Mouse (Mus musculus): ENCODE measurements at regions not wholly inside any gene's neighbourhood (a gene's known extent, or its start where the extent isn't known, plus 50 kb on each side); places are given as distances from the start of the nearest gene placed in this dataset.

GRCm38 (mm10) chr1:63916907-63917650 is 148.0 kb upstream of the 4933402D24Rik start:
- no peak for ATAC-seq (ENCODE audit: low FRiP score, low read depth)
- H3K4me1 ChIP-seq = no peaks in the 10 kb centered on the region
- no peak overlapping the region for H3K4me3 ChIP-seq
- H3K27me3 ChIP-seq = no peaks in the 10 kb centered on the region; the same call in 1 of the 2 replicates
- H3K27ac ChIP-seq (replicated peaks) = no peak overlapping the region
- WGBS = 90% methylated on average over 7 of the region's 7 CpGs
- H3K9me3 ChIP-seq = no peaks in the 10 kb centered on the region
- no peaks in the 10 kb centered on the region for H3K36me3 ChIP-seq
- no peak overlapping the region for H3K9ac ChIP-seq (replicated peaks)
- no peak overlapping the region for H3K4me2 ChIP-seq (replicated peaks)

- no peak for ATAC-seq (ENCODE audit: low FRiP score, low read depth)
- no peaks in the 10 kb centered on the region for H3K36me3 ChIP-seq
- no peak overlapping the region for H3K27ac ChIP-seq (replicated peaks)
- H3K9ac ChIP-seq (replicated peaks) = no peak overlapping the region
- 81% methylated on average over 3 of the region's 3 CpGs for WGBS
- peaks cover under 1% of the 10 kb centered on the region for H3K27me3 ChIP-seq
- no peaks in the 10 kb centered on the region for H3K4me1 ChIP-seq
- no peak overlapping the region for H3K4me3 ChIP-seq
- H3K9me3 ChIP-seq = no peaks in the 10 kb centered on the region
- H3K4me2 ChIP-seq (replicated peaks) = no peak overlapping the region
Measured at GRCm38 (mm10) chr1:63910765-63911164, 141.7 kb upstream of the 4933402D24Rik start.

- H3K36me3 ChIP-seq = no peaks in the 10 kb centered on the region
- H3K4me1 ChIP-seq = no peaks in the 10 kb centered on the region
- 93% methylated on average over 2 of the region's 2 CpGs for WGBS
- peaks cover 6% of the 10 kb centered on the region for H3K27me3 ChIP-seq
- no peak overlapping the region for H3K27ac ChIP-seq (replicated peaks)
- no peak overlapping the region for H3K4me2 ChIP-seq (replicated peaks)
- H3K4me3 ChIP-seq = no peak overlapping the region
- no peak overlapping the region for H3K9ac ChIP-seq (replicated peaks)
- H3K9me3 ChIP-seq = no peaks in the 10 kb centered on the region
- no peak for ATAC-seq (ENCODE audit: low FRiP score, low read depth)
Measured at GRCm38 (mm10) chr1:63909191-63909590, 140.1 kb upstream of the 4933402D24Rik start.

GRCm38 (mm10) chr1:63903620-63904019 is 134.6 kb upstream of the 4933402D24Rik start:
- Histone ChIP-seq H3K9ac (replicated peaks) (no peak overlapping the region), H3K4me3 (no peak overlapping the region), H3K27me3 (peaks cover 31% of the 10 kb centered on the region), H3K9me3 (no peaks in the 10 kb centered on the region), H3K4me1 (peaks cover 10% of the 10 kb centered on the region), H3K27ac (replicated peaks) (no peak overlapping the region), H3K36me3 (no peaks in the 10 kb centered on the region), H3K4me2 (replicated peaks) (no peak overlapping the region)
- 92% methylated on average over 4 of the region's 4 CpGs for WGBS
- ATAC-seq (ENCODE audit: low FRiP score, low read depth) = no peak

- Histone ChIP-seq H3K9me3 (no peaks in the 10 kb centered on the region), H3K4me3 (no peak overlapping the region), H3K36me3 (no peaks in the 10 kb centered on the region), H3K27me3 (peaks cover 35% of the 10 kb centered on the region), H3K9ac (replicated peaks) (no peak overlapping the region), H3K27ac (replicated peaks) (no peak overlapping the region), H3K4me2 (replicated peaks) (no peak overlapping the region), H3K4me1 (peaks cover 10% of the 10 kb centered on the region)
- WGBS = 77% methylated on average over 3 of the region's 3 CpGs
- ATAC-seq (ENCODE audit: low FRiP score, low read depth) = no peak
Measured at GRCm38 (mm10) chr1:63903201-63903600, 134.1 kb upstream of the 4933402D24Rik start.

- Histone ChIP-seq H3K4me3 (no peak overlapping the region), H3K36me3 (no peaks in the 10 kb centered on the region)
Measured at GRCm38 (mm10) chr1:63902391-63902790, 133.3 kb upstream of the 4933402D24Rik start.

GRCm38 (mm10) chr1:63899631-63900577 is 130.8 kb upstream of the 4933402D24Rik start:
- no peak overlapping the region for H3K9ac ChIP-seq (replicated peaks)
- 46% methylated on average over 10 of the region's 10 CpGs for WGBS

More at GRCm38 (mm10) chr1:63902391-63902790, 133.3 kb upstream of the 4933402D24Rik start:
- Histone ChIP-seq H3K4me1 (peaks cover 10% of the 10 kb centered on the region), H3K9me3 (no peaks in the 10 kb centered on the region), H3K4me2 (replicated peaks) (no peak overlapping the region), H3K9ac (replicated peaks) (no peak overlapping the region), H3K27ac (replicated peaks) (no peak overlapping the region), H3K27me3 (peaks cover 39% of the 10 kb centered on the region)
- no peak for ATAC-seq (ENCODE audit: low FRiP score, low read depth)
- 68% methylated on average over 1 of the region's 1 CpGs for WGBS

GRCm38 (mm10) chr1:63898766-63899165 is 129.7 kb upstream of the 4933402D24Rik start:
- H3K4me2 ChIP-seq (replicated peaks) = no peak overlapping the region
- peaks cover 64% of the 10 kb centered on the region for H3K27me3 ChIP-seq
- no peak overlapping the region for H3K4me3 ChIP-seq
- H3K9me3 ChIP-seq = no peaks in the 10 kb centered on the region
- 73% methylated on average over 2 of the region's 2 CpGs for WGBS
- no peak overlapping the region for H3K9ac ChIP-seq (replicated peaks)
- H3K4me1 ChIP-seq = peaks cover 10% of the 10 kb centered on the region
- no peak for ATAC-seq (ENCODE audit: low FRiP score, low read depth)
- no peaks in the 10 kb centered on the region for H3K36me3 ChIP-seq
- H3K27ac ChIP-seq (replicated peaks) = no peak overlapping the region

More at GRCm38 (mm10) chr1:63899631-63900577, 130.8 kb upstream of the 4933402D24Rik start:
- no peak overlapping the region for H3K4me2 ChIP-seq (replicated peaks)
- no peaks in the 10 kb centered on the region for H3K9me3 ChIP-seq
- no peak overlapping the region for H3K4me3 ChIP-seq
- H3K27ac ChIP-seq (replicated peaks) = no peak overlapping the region
- peak; percentile 70; the same call in 1 of the 2 replicates for ATAC-seq (ENCODE audit: low FRiP score, low read depth)
- H3K36me3 ChIP-seq = no peaks in the 10 kb centered on the region
- H3K4me1 ChIP-seq = peaks cover 10% of the 10 kb centered on the region
- H3K27me3 ChIP-seq = peaks cover 55% of the 10 kb centered on the region

GRCm38 (mm10) chr1:63897556-63897955 is 128.5 kb upstream of the 4933402D24Rik start:
- no peak for ATAC-seq (ENCODE audit: low FRiP score, low read depth)
- Histone ChIP-seq H3K9ac (replicated peaks) (no peak overlapping the region), H3K4me2 (replicated peaks) (no peak overlapping the region), H3K4me1 (peaks cover 10% of the 10 kb centered on the region), H3K27ac (replicated peaks) (no peak overlapping the region), H3K27me3 (peaks cover 66% of the 10 kb centered on the region), H3K9me3 (no peaks in the 10 kb centered on the region; the same call in 1 of the 2 replicates), H3K36me3 (no peaks in the 10 kb centered on the region), H3K4me3 (no peak overlapping the region)
- 44% methylated on average over 2 of the region's 2 CpGs for WGBS

- Histone ChIP-seq H3K27me3 (no peaks in the 10 kb centered on the region), H3K9ac (replicated peaks) (no peak overlapping the region), H3K9me3 (no peaks in the 10 kb centered on the region), H3K4me3 (no peak overlapping the region), H3K27ac (replicated peaks) (no peak overlapping the region), H3K4me1 (no peaks in the 10 kb centered on the region), H3K4me2 (replicated peaks) (no peak overlapping the region), H3K36me3 (no peaks in the 10 kb centered on the region)
- WGBS = 89% methylated on average over 3 of the region's 3 CpGs
- no peak for ATAC-seq (ENCODE audit: low FRiP score, low read depth)
Measured at GRCm38 (mm10) chr1:63879570-63879969, 110.5 kb upstream of the 4933402D24Rik start.

- Histone ChIP-seq H3K36me3 (no peaks in the 10 kb centered on the region), H3K27me3 (no peaks in the 10 kb centered on the region), H3K4me2 (replicated peaks) (no peak overlapping the region), H3K9ac (replicated peaks) (no peak overlapping the region), H3K4me1 (no peaks in the 10 kb centered on the region), H3K9me3 (no peaks in the 10 kb centered on the region), H3K27ac (replicated peaks) (no peak overlapping the region), H3K4me3 (no peak overlapping the region)
- 90% methylated on average over 5 of the region's 5 CpGs for WGBS
- ATAC-seq (ENCODE audit: low FRiP score, low read depth) = no peak
Measured at GRCm38 (mm10) chr1:63876589-63877251, 107.7 kb upstream of the 4933402D24Rik start.

Data from midbrain, embryonic 12.5 days (tissue).